Mouse (Mus musculus) frontal cortex, adult 2 months (tissue): ENCODE measurements around the gene Smdt1. TPM values are rescaled to one million over a fixed set of nuclear protein-coding genes. Genes with fewer than 3 reads are reported as not detected.
"Not testable (repeated sequence)": the region's sequence is repeated elsewhere in the genome, so short reads cannot be mapped to it uniquely, and the experiment has no call there.

Source experiments
- DNase-seq, 2 experiments: peaks; one replicate each; pipeline ENCODE4 v3.0.0; 2022; ENCODE audit warnings: low spot score in 1 of 2; ENCODE audit errors: extremely low spot score in 1 of 2
- polyA plus RNA-seq: library from polyadenylated mRNA; depleted of rRNA; stranded (reverse); fragments of >200 nt; gene quantifications from 2 replicates; pipeline ENCODE4 v1.2.3, GENCODE M21; 2012

Gene Smdt1
- polyA plus RNA-seq, 1 experiment = 288 TPM

- DNase-seq = no peak
Observed at GRCm38 (mm10) chr15:82342543-82342935, 3.8 kb downstream of the Smdt1 start.

GRCm38 (mm10) chr15:82343368-82344287 is 4.9 kb downstream of the Smdt1 start:
- DNase-seq = no peak

DNA sequence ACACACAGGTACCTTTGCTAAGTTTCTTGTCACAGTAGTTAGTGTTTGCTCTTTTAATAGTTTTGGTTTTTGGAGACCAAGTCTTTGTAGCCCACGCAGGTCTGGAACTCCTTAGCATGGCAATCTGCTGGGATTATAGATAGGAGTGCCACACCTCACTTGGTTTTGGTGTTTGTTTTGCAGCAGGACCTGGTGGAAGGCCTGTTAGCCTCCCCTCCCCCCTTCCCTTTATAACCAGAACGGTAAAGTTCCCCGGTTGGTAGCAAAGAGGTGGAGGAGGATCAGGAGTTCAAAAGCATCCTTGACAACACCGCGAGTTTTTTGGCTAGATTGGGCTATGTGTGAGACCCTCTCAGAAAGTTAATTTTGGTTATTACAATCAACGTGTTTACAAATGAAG is 6.2 kb downstream of the Smdt1 start:
- DNase-seq = no peak

DNA sequence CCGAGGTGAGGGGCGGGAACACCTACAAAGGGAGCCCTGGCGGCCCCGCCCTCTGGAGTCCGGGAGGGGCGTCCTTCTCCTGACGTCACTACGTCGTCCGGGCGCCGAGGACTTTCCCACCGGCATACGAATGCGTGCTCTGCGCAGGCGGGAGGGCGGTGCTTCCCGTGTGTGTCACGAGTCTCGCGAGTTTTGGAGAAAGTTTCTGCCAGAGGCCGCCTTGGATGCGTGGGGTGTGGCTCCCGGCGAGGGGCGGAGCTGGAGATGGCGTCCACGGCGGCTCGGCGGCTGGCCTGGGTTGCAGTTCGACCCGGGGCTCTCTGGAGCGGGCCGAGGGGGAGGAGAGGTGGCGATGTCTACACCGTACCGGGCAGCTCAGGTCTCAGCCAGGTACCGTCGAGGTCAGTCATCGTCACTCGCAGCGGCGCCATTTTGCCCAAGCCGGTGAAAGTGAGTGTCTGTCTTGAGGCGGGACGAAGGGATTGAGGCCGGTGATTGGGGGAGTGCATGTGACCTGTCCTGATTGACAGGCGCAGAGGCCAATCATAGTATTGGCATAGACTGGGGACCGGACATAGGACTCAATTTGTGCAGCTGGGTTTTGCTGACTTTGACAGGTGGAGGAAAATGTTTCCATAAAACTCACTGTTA is 7.2 kb downstream of the Smdt1 start:
- DNase-seq = peak; percentile 97 to 99

DNA sequence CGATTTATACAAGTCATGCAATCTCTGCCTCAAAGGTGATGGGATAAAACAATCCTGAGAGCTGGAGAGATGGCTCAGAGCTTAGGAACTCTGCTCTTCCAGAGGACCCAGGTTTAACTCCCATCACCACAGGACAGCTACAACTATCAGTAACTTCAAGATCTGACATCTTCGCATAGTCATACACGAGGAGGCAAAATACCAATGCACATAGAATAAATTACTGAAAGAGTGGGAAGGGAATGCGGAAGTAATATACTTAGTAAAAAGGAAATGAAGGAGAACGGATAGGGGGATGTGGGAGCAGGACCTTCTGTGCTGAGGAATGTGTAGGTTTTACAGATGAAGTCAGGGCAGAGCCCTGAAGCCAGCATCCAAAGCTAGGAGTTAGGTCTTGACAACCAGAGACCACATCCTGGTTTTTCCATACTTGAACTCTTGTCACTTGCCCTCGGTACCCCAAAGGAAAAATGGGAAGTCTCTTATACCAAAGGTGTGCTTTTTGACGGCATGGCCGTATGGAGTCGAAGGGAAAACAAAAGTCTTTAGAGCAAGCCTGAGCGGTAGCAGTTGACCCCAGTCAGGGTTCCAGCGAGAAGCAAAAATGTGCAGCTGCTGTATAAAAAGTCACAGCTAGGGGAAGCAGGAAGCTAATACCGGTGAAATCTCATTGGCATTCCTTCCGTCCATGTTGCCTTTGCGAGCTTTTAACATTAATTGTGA is 8.0 kb downstream of the Smdt1 start:
- DNase-seq = no peak

GRCm38 (mm10) chr15:82347303-82347676 is 8.5 kb downstream of the Smdt1 start:
- DNase-seq = no peak

GRCm38 (mm10) chr15:82347852-82348251 is 9.1 kb downstream of the Smdt1 start:
- DNase-seq = no peak

DNA sequence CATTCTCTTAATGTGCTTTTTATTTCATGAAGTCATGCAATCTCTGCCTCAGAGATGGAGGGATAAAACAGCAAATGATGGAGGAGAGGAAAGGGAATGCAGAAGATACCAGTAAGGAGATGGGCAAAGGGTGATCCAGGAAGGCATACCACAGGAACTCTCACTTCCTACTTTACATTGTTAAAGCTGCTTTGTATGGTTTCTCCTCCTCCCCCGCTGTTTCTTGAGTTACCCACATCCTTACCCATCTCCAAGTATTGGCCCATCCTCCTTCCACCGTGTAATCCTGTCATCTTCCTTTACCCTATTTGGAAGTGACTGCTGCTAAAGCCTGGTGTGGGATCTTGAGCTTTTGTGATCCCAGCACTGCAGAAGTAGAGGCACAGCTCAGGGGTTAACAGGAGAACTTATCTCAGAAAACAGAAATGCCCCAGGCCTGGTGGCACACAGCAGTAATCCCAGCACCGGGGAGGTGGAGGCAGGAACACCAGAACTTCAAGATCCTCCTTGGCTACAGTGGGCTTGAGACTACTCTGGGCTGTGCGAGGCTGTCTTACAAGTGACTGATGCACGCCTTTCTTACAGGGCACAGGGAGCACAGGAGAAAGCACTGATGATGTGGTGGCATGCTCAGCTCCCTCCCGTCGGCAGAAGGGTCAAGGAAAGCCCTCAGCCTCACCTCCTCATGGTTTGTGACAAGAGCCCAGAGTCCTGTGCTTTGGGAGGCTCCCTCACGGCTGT is 9.7 kb downstream of the Smdt1 start:
- no peak for DNase-seq

- DNase-seq = no peak
Observed at GRCm38 (mm10) chr15:82348999-82349341, 10.2 kb downstream of the Smdt1 start.

DNA sequence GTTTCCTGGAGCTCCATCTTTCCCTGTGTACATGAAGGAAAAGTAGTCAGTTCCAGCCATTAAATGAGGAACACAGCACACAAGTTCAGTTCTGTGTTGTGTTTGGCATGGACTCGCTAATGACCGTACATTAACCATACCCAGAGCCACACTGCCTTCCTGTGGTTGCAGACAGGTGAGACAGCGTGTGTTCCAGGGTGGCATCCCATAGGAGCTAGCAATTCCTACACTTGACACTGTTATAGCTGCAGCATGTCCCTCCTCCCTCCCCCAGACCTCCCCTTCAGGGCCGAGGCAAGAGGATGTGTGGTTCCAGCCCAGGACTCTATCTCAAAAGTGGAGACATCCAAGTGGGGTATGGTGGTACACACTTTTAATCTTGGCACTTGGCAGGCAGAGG is 11.6 kb downstream of the Smdt1 start:
- no peak for DNase-seq

GRCm38 (mm10) chr15:82351480-82351879 is 12.7 kb downstream of the Smdt1 start:
- no peak for DNase-seq

DNA sequence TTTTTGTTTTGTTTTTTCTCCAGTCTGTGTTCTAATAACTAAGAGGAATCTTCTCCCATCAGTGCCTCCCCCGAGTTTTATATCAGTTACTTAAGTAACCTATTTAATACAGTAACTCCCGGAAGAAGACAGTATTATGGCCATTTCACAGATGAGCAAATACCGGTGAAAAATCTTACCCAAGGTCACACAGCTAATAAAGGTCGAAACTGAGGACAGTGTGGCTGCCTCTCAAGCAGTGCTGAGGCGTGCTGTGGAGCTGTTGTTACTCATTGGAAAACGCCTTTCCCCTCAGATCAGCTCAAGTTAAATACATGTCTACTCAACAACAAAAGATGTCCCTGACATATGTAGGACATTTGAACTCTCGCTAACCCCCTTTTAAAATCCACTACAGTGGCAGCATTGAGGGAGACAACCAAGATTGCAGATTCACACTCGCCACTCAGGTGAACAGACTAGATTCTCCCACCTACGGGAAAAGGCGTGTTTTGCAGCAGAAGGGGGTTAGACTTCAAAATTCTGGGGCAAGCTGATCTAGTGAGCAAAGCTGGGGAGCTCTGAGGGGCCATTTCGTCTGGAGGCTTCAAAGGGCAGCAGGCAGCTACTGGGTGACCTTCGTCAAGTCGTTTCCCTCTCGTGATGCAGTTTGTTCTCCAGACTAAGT is 14.5 kb downstream of the Smdt1 start:
- DNase-seq = peak in 1 of 2 experiments; percentile 33

DNA sequence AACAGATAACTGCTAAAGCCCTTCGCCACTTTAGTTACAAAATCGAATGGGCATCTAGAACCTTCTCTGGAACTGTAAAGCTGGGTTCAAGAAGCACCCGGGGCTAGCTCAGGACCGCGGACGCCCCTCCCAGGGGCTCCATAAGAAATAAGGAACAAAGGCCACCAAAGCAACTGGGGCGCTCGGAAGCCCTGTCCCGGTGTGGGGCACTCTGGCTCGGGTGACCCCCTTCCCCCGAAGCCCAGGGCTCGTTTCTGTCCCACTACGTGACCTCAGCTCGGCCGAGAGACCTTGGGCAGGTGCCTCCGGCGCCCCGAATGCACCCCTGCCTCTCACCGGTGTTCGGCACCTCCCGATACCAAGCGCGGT is 15.0 kb downstream of the Smdt1 start:
- no peak for DNase-seq

- peak; percentile 95 to 98 for DNase-seq
Observed at GRCm38 (mm10) chr15:82354126-82354945, 15.6 kb downstream of the Smdt1 start, which contains the start of gene Ndufa6. Gene Ndufa6 (minus strand): TSS chr15:82354322.

DNA sequence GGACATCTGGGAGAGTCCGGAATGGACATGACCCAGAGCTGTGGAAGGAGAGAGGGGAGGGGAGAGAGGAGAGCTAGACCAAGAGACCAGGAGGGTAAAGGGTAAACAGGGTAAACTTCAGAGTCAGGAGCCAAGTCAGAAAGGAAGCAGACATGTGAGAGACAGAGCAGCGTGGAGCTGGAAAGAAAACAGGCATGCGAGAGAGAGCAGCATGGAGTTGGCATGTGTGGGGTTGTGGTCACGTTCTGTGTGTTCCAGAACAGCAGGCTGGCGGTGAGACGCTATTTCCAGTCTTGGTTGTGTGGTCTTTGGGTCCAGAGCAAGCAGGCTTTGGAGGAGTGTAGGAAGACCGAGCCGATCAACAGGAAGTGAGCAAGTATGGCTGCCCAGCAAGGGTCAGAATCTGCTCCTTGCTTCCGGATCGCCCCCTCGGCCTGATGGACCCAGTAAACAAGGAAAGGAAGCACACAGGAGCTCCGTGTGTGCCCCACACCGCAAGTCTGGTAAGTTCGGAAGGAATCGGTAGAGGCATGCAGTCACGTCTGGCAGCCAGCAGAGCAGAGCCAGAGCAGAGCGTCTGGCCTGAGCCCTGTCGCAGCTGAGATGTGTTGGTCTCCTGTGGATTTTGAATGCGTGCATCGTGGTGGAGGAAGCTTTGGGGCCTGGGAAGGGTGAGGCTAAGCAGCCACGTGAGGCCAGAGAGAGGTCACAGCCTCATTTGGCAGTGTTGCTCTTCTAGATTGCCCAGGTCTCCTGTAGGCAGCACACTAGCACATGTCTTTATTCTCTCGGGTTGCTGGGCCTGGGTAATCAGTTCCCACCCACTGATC is 19.9 kb downstream of the Smdt1 start:
- DNase-seq = no peak

- DNase-seq = no peak
Observed at GRCm38 (mm10) chr15:82361459-82362018, 22.8 kb downstream of the Smdt1 start.

GRCm38 (mm10) chr15:82362234-82362633 is 23.5 kb downstream of the Smdt1 start:
- DNase-seq = no peak

DNA sequence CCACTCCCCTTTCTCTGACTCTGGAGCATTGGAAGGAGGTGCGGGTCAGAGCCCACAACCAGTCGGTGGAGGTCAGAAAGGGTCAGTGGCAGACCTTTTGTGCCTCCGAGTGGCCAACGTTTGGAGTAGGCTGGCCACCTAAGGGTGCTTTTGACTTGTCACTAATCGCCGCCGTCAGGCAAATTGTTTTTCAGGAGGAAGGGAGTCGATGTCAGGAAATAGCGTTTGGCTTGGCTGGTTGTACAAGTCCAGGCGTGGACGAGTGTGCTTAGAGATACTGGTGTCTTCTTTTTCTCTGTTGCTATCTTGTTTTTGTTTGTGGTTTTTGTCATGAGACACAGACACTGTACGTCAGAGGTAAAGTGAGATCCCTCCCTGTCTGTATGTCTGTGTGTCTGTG is 25.0 kb downstream of the Smdt1 start:
- DNase-seq = not testable (repeated sequence)
